ENCODE assay signal across 8 mouse cellular contexts in the genomic region with DNA sequence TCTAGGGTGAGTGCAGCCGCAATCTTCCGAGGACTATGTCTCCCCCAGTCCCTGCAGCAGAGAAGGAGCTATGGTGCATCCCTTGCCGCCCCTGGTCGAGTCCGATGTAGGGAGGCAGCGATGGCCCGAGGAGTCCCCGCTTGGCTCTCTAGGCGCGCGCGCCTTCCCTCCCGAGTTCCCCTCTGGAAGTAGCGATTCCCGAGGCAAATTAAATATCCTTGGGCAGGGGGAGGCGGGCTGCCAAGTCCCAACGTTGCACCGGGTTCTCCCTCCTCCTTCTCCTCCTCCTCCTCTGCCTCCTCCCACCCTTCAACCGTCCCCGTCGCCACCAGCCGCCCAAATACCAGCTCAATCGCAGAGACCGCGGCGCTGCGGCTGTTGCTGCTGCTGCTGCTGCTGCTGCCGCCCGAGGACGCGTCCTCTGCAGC. TPM values are rescaled to one million over a fixed set of nuclear protein-coding genes. Genes with fewer than 3 reads are reported as not detected.
DNase-seq lines count a peak whose midpoint lies in the region; ATAC-seq and TF ChIP-seq lines count a peak whose summit lies in the region.

No protein-coding gene starts in this region.

- TF ChIP-seq CTCF in testis, adult 2 months (IDR thresholded peaks at IDR 0.05; ENCODE audit: control insufficient read depth, insufficient read depth, insufficient replicate concordance, low read depth, low read length), result no peak

- no peaks in the 10 kb centered on the region for H3K27me3 ChIP-seq in neural tube, embryonic 11.5 days (ENCODE audit: control insufficient read depth, insufficient read depth, low read length)
- H3K27me3 ChIP-seq in limb, embryonic 11.5 days (ENCODE audit: control insufficient read depth, insufficient read depth, low read length), result no peaks in the 10 kb centered on the region
- H3K27me3 ChIP-seq in midbrain, embryonic 16.5 days (ENCODE audit: control insufficient read depth, insufficient read depth, low read depth, low read length), result no peaks in the 10 kb centered on the region
- no peaks in the 10 kb centered on the region for H3K27me3 ChIP-seq in testis, adult 2 months (ENCODE audit: control insufficient read depth, insufficient read depth, low read length)

- WGBS in neural tube, embryonic 11.5 days, result 0% methylated on average over 31 of the region's 31 CpGs
- WGBS in limb, embryonic 11.5 days, result 0% methylated on average over 31 of the region's 31 CpGs
- WGBS in midbrain, embryonic 16.5 days, result under 1% methylated on average over 31 of the region's 31 CpGs

- H3K4me3 ChIP-seq in neural tube, embryonic 11.5 days (ENCODE audit: low read depth, low read length), result peak overlapping the region; percentile 59
- peak overlapping the region; percentile 81 for H3K4me3 ChIP-seq in limb, embryonic 11.5 days (ENCODE audit: low read depth, low read length)
- peak overlapping the region; percentile 75 for H3K4me3 ChIP-seq in midbrain, embryonic 16.5 days (ENCODE audit: low read depth, low read length)
- H3K4me3 ChIP-seq in testis, adult 2 months (ENCODE audit: control insufficient read depth, low read depth, low read length), result peak overlapping the region; percentile 35

- peak overlapping the region; percentile 96 for H3K27ac ChIP-seq in neural tube, embryonic 11.5 days (ENCODE audit: low read depth, low read length)
- peak overlapping the region; percentile 92 for H3K27ac ChIP-seq in limb, embryonic 11.5 days (replicated peaks; ENCODE audit: low read depth, low read length)
- peak overlapping the region; percentile 95 for H3K27ac ChIP-seq in midbrain, embryonic 16.5 days (ENCODE audit: low read length)
- peak overlapping the region; percentile 32; the same call in 1 of the 2 replicates for H3K27ac ChIP-seq in testis, adult 2 months (ENCODE audit: control insufficient read depth, insufficient read depth, low read depth, low read length)

- H3K9me3 ChIP-seq in neural tube, embryonic 11.5 days (ENCODE audit: control insufficient read depth, low read length), result no peaks in the 10 kb centered on the region
- no peaks in the 10 kb centered on the region; the same call in 1 of the 2 replicates for H3K9me3 ChIP-seq in limb, embryonic 11.5 days (ENCODE audit: control insufficient read depth, low read length)
- no peaks in the 10 kb centered on the region for H3K9me3 ChIP-seq in midbrain, embryonic 16.5 days (replicated peaks; ENCODE audit: control insufficient read depth, low read length, poor library complexity, severe bottlenecking)

- H3K36me3 ChIP-seq in neural tube, embryonic 11.5 days (ENCODE audit: control insufficient read depth, insufficient read depth, low read length), result peaks cover 8% of the 10 kb centered on the region
- H3K36me3 ChIP-seq in limb, embryonic 11.5 days (ENCODE audit: control insufficient read depth, insufficient read depth, low read length), result peaks cover 9% of the 10 kb centered on the region
- H3K36me3 ChIP-seq in midbrain, embryonic 16.5 days (ENCODE audit: control insufficient read depth, insufficient read depth, low read length), result peaks cover 5% of the 10 kb centered on the region
- no peaks in the 10 kb centered on the region for H3K36me3 ChIP-seq in testis, adult 2 months (ENCODE audit: control insufficient read depth, insufficient read depth, low read length)

- TF ChIP-seq POLR2A in testis, adult 2 months (IDR thresholded peaks at IDR 0.05; ENCODE audit: control insufficient read depth, low read depth, low read length), result peak; percentile 45; the same call in 1 of the 2 replicates

- peak overlapping the region; percentile 91 for H3K4me2 ChIP-seq in neural tube, embryonic 11.5 days (ENCODE audit: low read depth)
- peak overlapping the region; percentile 93 for H3K4me2 ChIP-seq in limb, embryonic 11.5 days (ENCODE audit: low read depth, severe bottlenecking)
- H3K4me2 ChIP-seq in midbrain, embryonic 16.5 days (ENCODE audit: low read length), result peak overlapping the region; percentile 89

- DNase-seq in neural tube, embryonic 11.5 days (ENCODE audit: low spot score), result peak; percentile 85
- no peak for DNase-seq in neural tube, embryonic 10.5 days (ENCODE audit: extremely low spot score, low spot score)
- peak; percentile 83 for DNase-seq in embryo, embryonic 10.5 days (ENCODE audit: low spot score)
- peak; percentile 89 to 90 for DNase-seq in heart, adult 18-20 months
- peak; percentile 79 for DNase-seq in kidney, adult 18-20 months
- DNase-seq in limb, embryonic 11.5 days (ENCODE audit: low spot score), result peak; percentile 83

- peak; percentile 26 for ATAC-seq in neural tube, embryonic 11.5 days (ENCODE audit: insufficient read depth, low FRiP score, low TSS enrichment)
- peak; percentile 41 for ATAC-seq in limb, embryonic 11.5 days (ENCODE audit: insufficient number of reproducible peaks, low FRiP score, low TSS enrichment, low read depth)
- peak; percentile 52 for ATAC-seq in midbrain, embryonic 16.5 days

- peak overlapping the region; percentile 78 for H3K9ac ChIP-seq in neural tube, embryonic 11.5 days (ENCODE audit: low read length)
- peak overlapping the region; percentile 82 for H3K9ac ChIP-seq in limb, embryonic 11.5 days (ENCODE audit: low read length)
- peak overlapping the region; percentile 85 for H3K9ac ChIP-seq in midbrain, embryonic 16.5 days (ENCODE audit: low read depth, low read length)

- peaks cover 25% of the 10 kb centered on the region for H3K4me1 ChIP-seq in neural tube, embryonic 11.5 days (ENCODE audit: control insufficient read depth, insufficient read depth, low read length)
- peaks cover 28% of the 10 kb centered on the region for H3K4me1 ChIP-seq in limb, embryonic 11.5 days (ENCODE audit: control insufficient read depth, insufficient read depth, low read length)
- peaks cover 43% of the 10 kb centered on the region for H3K4me1 ChIP-seq in midbrain, embryonic 16.5 days (ENCODE audit: control insufficient read depth, insufficient read depth, low read length)
- peaks cover 20% of the 10 kb centered on the region for H3K4me1 ChIP-seq in testis, adult 2 months (ENCODE audit: control insufficient read depth, insufficient read depth, low read length)

RNA-seq across cellular contexts. Expression of a gene that starts 0.5 kb away (rescaled TPM):
- polyA plus RNA-seq in neural tube, embryonic 11.5 days (2014; fragmentation: Nextera tagmentation; extraction: Ambion mirVana), result 11.5 TPM in 2 replicates
- total RNA-seq in heart, adult 18-20 months (2021), result 10 to 100 TPM; 29.1 to 43.5 TPM
- polyA plus RNA-seq in limb, embryonic 11.5 days (2014; fragmentation: Nextera tagmentation; extraction: Ambion mirVana), result 7.4 and 10.2 TPM in 2 replicates
- polyA plus RNA-seq in midbrain, embryonic 16.5 days (2015; fragmentation: Nextera tagmentation; extraction: Ambion mirVana), result 7.9 and 8.9 TPM in 2 replicates
- 0.41 and 0.46 TPM in 2 replicates for polyA plus RNA-seq in testis, adult 2 months (2012; rRNA removed)

RNA-seq across cellular contexts. Expression of a gene that starts 25.5 kb away (rescaled TPM):
- 7.9 and 10.3 TPM in 2 replicates for polyA plus RNA-seq in neural tube, embryonic 11.5 days (2014; fragmentation: Nextera tagmentation; extraction: Ambion mirVana)
- total RNA-seq in heart, adult 18-20 months (2021), result 10 to 100 TPM in 1 of 2 experiments, 1 to 10 TPM in 1; 9.0 to 11.9 TPM
- 6.3 and 6.5 TPM in 2 replicates for polyA plus RNA-seq in limb, embryonic 11.5 days (2014; fragmentation: Nextera tagmentation; extraction: Ambion mirVana)
- 3.8 and 4.5 TPM in 2 replicates for polyA plus RNA-seq in midbrain, embryonic 16.5 days (2015; fragmentation: Nextera tagmentation; extraction: Ambion mirVana)
- polyA plus RNA-seq in testis, adult 2 months (2012; rRNA removed), result 45.3 and 46.4 TPM in 2 replicates

RNA-seq across cellular contexts. Expression of a gene that starts 57.8 kb away (rescaled TPM):
- polyA plus RNA-seq in neural tube, embryonic 11.5 days (2014; fragmentation: Nextera tagmentation; extraction: Ambion mirVana), result 32.4 and 36.1 TPM in 2 replicates
- not detected for total RNA-seq in heart, adult 18-20 months (2021)
- polyA plus RNA-seq in limb, embryonic 11.5 days (2014; fragmentation: Nextera tagmentation; extraction: Ambion mirVana), result 27.6 and 33.2 TPM in 2 replicates
- 24.8 and 26.0 TPM in 2 replicates for polyA plus RNA-seq in midbrain, embryonic 16.5 days (2015; fragmentation: Nextera tagmentation; extraction: Ambion mirVana)
- not detected in 2 replicates for polyA plus RNA-seq in testis, adult 2 months (2012; rRNA removed)

Comparison
In these comparisons a context has a peak if more than half of its experiments do, and no peak if none do; other contexts are left out.
1. H3K27ac ChIP-seq: peak in every context shown above with its lines; median percentile 96 in neural tube, embryonic 11.5 days; 95 in midbrain, embryonic 16.5 days; 92 in limb, embryonic 11.5 days; 32 in testis, adult 2 months.
2. RNA of a gene that starts 57.8 kb away (polyA plus RNA-seq): 32.4 to 36.1 TPM in neural tube, embryonic 11.5 days, 27.6 to 33.2 TPM in limb, embryonic 11.5 days and 24.8 to 26.0 TPM in midbrain, embryonic 16.5 days; not detected in testis, adult 2 months; every median in the first group is over 10 times any median in the second.
3. Peak in every context shown above with its lines, with median percentiles within 50 percentile points of each other: ATAC-seq, H3K4me2 ChIP-seq, H3K4me3 ChIP-seq and H3K9ac ChIP-seq.